Mouse (Mus musculus): Measurements from ENCODE around the gene Sirt2. TPM values are rescaled to one million over a fixed set of nuclear protein-coding genes. Genes with fewer than 3 reads are reported as not detected.

The Sirt2 gene
- polyA plus RNA-seq, 1 experiment, result 28.1 TPM

DNA sequence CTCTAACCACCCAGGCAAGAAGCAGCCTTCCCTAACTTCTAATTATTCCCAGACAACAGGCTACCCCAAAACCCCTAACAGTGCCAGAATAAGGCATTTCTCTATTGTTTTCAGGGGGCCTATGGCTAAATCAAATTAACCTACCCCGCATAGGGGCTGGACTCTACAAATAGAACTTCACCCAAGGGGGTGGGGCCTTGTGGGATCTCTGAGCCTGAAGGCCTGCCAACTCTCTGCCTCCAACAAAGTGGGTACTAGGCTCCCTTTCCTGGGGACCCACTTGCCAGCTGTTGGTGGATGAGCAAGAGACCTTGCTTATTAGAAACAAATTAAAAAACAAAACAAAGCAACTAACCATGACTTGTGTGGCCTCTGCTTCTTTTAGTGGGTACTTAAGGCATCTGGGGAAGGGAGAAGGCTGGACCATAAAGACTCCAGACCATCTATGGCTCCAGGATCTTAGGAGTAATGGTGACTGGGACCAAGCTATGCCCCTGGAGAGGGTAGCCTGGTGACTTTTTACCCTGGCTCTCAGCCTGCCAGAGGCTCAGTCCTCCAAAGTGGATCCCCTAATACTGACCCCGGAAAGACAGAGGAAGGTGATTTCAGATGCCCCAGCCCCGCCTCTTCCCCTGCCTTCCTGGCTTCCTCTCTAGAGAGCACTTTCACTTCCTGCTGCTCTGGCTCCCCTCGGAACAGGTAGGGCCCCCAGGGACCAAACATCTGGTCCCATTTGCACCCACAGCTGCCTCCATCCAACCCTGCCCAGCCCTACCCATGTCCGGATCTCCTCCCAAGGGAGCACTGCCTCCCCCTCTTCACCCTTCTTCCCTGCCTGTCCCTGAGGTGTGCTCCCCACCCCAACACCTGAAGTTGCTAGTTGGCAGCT, 22.0 kb downstream of the Sirt2 start, which contains the start of gene Rinl:
Gene Rinl, plus strand, starts transcription at position 663 of the 889 bp plus-strand sequence.
- Histone ChIP-seq H3K36me3 (ENCODE audit: control insufficient read depth, insufficient read depth, low read length, poor library complexity, severe bottlenecking) (no peaks in the 10 kb centered on the region), H3K9ac (ENCODE audit: low read depth, poor library complexity, severe bottlenecking) (peak within 1 kb of the TSS; percentile 23), H3K27me3 (ENCODE audit: control insufficient read depth, insufficient read depth, low read length, poor library complexity, severe bottlenecking) (no peaks in the 10 kb centered on the region), H3K4me1 (ENCODE audit: control insufficient read depth, insufficient read depth, low read length) (peaks cover 9% of the 10 kb centered on the region), H3K9me3 (replicated peaks; ENCODE audit: control insufficient read depth, insufficient read depth, low read length, poor library complexity, severe bottlenecking) (no peaks in the 10 kb centered on the region), H3K27ac (ENCODE audit: insufficient read depth, low read length) (peak within 1 kb of the TSS; percentile 30; the same call in 1 of the 2 replicates), H3K4me3 (ENCODE audit: low read depth, low read length) (peak within 1 kb of the TSS; percentile 66)
- TF ChIP-seq POLR2A (IDR thresholded peaks at IDR 0.05; ENCODE audit: insufficient read depth, low read length) (no peak), CTCF (IDR thresholded peaks at IDR 0.05; ENCODE audit: low read depth, low read length) (no peak), EP300 (IDR thresholded peaks at IDR 0.05; ENCODE audit: insufficient read depth, low read depth, low read length) (no peak)

DNA sequence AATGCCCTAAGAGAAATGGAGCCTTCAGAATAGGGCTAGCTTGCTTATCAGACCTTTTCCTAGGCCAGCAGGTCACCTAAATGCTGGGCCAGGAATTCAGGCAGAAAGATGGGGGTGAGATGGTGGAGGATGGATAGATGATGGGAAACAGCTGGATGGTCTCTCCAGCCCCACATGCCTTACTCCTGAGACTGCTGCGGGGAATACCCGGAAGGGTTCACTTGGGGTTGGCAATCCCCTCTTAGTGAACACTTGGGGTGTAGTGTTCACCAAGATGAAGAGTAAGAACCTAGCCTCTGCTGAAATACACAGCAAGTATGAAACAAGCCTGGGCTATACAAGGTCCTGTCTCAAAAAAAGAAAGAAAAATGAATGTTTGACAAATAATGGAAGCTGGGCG, 22.7 kb downstream of the Sirt2 start:
- peak overlapping the region; percentile 30; the same call in 1 of the 2 replicates for H3K27ac ChIP-seq (ENCODE audit: insufficient read depth, low read length)
- no peaks in the 10 kb centered on the region for H3K27me3 ChIP-seq (ENCODE audit: control insufficient read depth, insufficient read depth, low read length, poor library complexity, severe bottlenecking)
- H3K9me3 ChIP-seq (replicated peaks; ENCODE audit: control insufficient read depth, insufficient read depth, low read length, poor library complexity, severe bottlenecking), result no peaks in the 10 kb centered on the region
- H3K4me3 ChIP-seq (ENCODE audit: low read depth, low read length), result peak overlapping the region; percentile 66
- TF ChIP-seq CTCF (IDR thresholded peaks at IDR 0.05; ENCODE audit: low read depth, low read length), result no peak
- TF ChIP-seq EP300 (IDR thresholded peaks at IDR 0.05; ENCODE audit: insufficient read depth, low read depth, low read length), result no peak
- TF ChIP-seq POLR2A (IDR thresholded peaks at IDR 0.05; ENCODE audit: insufficient read depth, low read length), result no peak
- H3K4me1 ChIP-seq (ENCODE audit: control insufficient read depth, insufficient read depth, low read length), result peaks cover 9% of the 10 kb centered on the region
- H3K9ac ChIP-seq (ENCODE audit: low read depth, poor library complexity, severe bottlenecking), result peak overlapping the region; percentile 23
- H3K36me3 ChIP-seq (ENCODE audit: control insufficient read depth, insufficient read depth, low read length, poor library complexity, severe bottlenecking), result no peaks in the 10 kb centered on the region

DNA sequence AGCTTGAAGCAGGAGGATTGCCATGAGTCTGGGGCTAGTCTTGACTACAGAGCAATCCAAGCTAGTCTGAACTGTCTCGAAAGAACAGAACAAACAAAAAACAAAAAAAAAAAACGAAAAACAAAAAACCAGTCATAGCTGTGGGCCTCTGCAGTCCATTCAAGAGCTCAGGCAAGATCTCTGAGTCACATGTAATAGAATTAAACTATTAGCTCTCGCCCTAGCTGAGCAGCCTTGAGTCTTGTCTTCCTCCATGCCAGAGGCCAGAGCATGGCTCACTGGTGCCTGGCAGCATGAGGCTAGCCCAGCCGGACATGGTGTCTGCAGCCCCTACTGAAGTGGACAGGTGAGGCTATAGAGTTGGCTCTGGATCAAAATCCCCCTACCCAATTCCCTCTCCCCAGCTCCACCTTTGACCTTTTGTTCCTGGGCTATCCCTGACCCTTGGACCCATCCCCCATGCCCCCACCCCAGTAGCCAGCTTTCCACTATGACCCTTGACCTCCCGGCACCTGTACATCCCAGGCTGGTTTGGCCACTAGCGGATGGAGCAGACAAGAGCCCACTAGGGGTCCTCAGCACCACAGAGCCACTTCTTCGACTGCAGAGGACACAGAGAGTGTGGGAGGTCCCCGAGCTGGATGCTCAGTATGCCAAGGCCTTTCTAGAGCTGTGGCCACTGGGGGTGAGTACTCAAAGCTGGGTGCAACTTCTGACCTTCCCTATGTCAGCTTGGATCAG, 23.7 kb downstream of the Sirt2 start:
- Histone ChIP-seq H3K9me3 (replicated peaks; ENCODE audit: control insufficient read depth, insufficient read depth, low read length, poor library complexity, severe bottlenecking) (no peaks in the 10 kb centered on the region), H3K9ac (ENCODE audit: low read depth, poor library complexity, severe bottlenecking) (no peak overlapping the region), H3K36me3 (ENCODE audit: control insufficient read depth, insufficient read depth, low read length, poor library complexity, severe bottlenecking) (no peaks in the 10 kb centered on the region), H3K4me1 (ENCODE audit: control insufficient read depth, insufficient read depth, low read length) (peaks cover 5% of the 10 kb centered on the region), H3K27me3 (ENCODE audit: control insufficient read depth, insufficient read depth, low read length, poor library complexity, severe bottlenecking) (no peaks in the 10 kb centered on the region), H3K27ac (ENCODE audit: insufficient read depth, low read length) (0 out of 2 replicates have a peak overlapping the region, but pooled peaks have one; percentile 19), H3K4me3 (ENCODE audit: low read depth, low read length) (no peak overlapping the region)
- TF ChIP-seq POLR2A (IDR thresholded peaks at IDR 0.05; ENCODE audit: insufficient read depth, low read length), result no peak
- peak; percentile 75 for TF ChIP-seq EP300 (IDR thresholded peaks at IDR 0.05; ENCODE audit: insufficient read depth, low read depth, low read length)
- TF ChIP-seq CTCF (IDR thresholded peaks at IDR 0.05; ENCODE audit: low read depth, low read length), result peak; percentile 63

DNA sequence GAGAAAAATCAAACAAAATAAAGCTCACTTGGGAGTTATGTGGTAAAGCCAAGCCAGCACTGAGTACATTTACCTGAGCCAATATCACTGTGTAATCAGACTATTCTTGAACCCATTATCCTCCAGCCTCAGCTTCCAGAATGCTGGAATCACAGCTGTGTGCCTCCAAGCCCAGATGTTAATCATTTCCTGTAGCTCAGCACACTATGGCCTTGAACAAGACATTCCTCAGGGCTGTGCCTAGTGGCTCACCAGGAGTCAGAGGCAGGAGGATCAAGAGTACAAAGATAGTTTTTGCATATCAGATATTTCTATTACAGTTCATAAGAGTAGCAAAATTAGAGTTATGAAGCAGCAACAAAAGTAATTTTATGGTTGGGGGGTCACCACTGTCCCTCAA, 25.2 kb downstream of the Sirt2 start:
- H3K9ac ChIP-seq (ENCODE audit: low read depth, poor library complexity, severe bottlenecking), result no peak overlapping the region
- H3K4me1 ChIP-seq (ENCODE audit: control insufficient read depth, insufficient read depth, low read length), result peaks cover 5% of the 10 kb centered on the region
- TF ChIP-seq EP300 (IDR thresholded peaks at IDR 0.05; ENCODE audit: insufficient read depth, low read depth, low read length) (no peak), POLR2A (IDR thresholded peaks at IDR 0.05; ENCODE audit: insufficient read depth, low read length) (no peak), CTCF (IDR thresholded peaks at IDR 0.05; ENCODE audit: low read depth, low read length) (no peak)
- H3K9me3 ChIP-seq (replicated peaks; ENCODE audit: control insufficient read depth, insufficient read depth, low read length, poor library complexity, severe bottlenecking), result no peaks in the 10 kb centered on the region
- H3K27me3 ChIP-seq (ENCODE audit: control insufficient read depth, insufficient read depth, low read length, poor library complexity, severe bottlenecking), result no peaks in the 10 kb centered on the region
- H3K27ac ChIP-seq (ENCODE audit: insufficient read depth, low read length), result no peak overlapping the region
- H3K4me3 ChIP-seq (ENCODE audit: low read depth, low read length), result no peak overlapping the region
- H3K36me3 ChIP-seq (ENCODE audit: control insufficient read depth, insufficient read depth, low read length, poor library complexity, severe bottlenecking), result no peaks in the 10 kb centered on the region

DNA sequence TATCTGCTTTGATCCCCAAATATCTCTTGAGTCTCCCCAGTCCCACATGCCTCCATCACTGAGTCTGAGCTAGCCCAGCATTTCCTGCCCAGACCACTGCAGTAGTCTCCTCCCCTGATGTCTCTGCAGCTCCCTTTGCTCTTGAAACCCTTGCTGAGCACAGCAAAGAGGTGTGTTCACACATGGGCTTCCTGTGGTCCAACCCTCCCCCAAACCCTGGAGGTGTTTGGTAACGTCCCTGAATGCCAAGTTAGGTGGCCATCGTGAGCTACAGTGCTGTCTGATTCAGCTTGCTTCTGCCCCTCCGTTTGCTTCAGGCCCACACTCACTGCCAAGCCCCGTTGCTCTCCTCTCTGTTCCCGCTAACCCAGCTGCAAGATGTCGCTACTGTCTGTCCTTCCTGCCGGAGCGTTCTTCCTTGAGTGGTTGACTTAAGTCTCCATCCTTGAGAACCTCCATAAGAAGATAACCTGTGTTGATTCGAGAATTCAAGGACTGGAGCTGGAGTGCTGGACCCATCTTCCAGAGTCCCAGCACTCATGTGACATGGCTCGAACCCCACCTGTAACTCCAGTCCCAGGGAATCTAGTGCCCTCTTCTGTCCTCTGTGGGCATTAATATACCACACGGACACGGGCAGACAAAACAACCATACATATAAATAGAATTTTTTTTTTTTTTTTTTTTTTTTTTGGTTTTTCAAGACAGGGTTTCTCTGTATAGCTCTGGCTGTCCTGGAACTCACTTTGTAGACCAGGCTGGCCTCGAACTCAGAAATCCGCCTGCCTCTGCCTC, 26.1 kb downstream of the Sirt2 start:
- H3K27me3 ChIP-seq (ENCODE audit: control insufficient read depth, insufficient read depth, low read length, poor library complexity, severe bottlenecking), result no peaks in the 10 kb centered on the region
- no peak overlapping the region for H3K27ac ChIP-seq (ENCODE audit: insufficient read depth, low read length)
- no peak overlapping the region for H3K9ac ChIP-seq (ENCODE audit: low read depth, poor library complexity, severe bottlenecking)
- H3K4me3 ChIP-seq (ENCODE audit: low read depth, low read length), result peak overlapping the region; percentile 10; the same call in 1 of the 2 replicates
- H3K4me1 ChIP-seq (ENCODE audit: control insufficient read depth, insufficient read depth, low read length), result peaks cover 7% of the 10 kb centered on the region
- peak; percentile 35 for TF ChIP-seq CTCF (IDR thresholded peaks at IDR 0.05; ENCODE audit: low read depth, low read length)
- no peak for TF ChIP-seq POLR2A (IDR thresholded peaks at IDR 0.05; ENCODE audit: insufficient read depth, low read length)
- H3K9me3 ChIP-seq (replicated peaks; ENCODE audit: control insufficient read depth, insufficient read depth, low read length, poor library complexity, severe bottlenecking), result no peaks in the 10 kb centered on the region
- no peaks in the 10 kb centered on the region for H3K36me3 ChIP-seq (ENCODE audit: control insufficient read depth, insufficient read depth, low read length, poor library complexity, severe bottlenecking)

Measured in ES-Bruce4 (cell line).